Mouse (Mus musculus): Measurements from ENCODE around the gene Tm4sf19. TPM values are rescaled to one million over a fixed set of nuclear protein-coding genes. Genes with fewer than 3 reads are reported as not detected.
"Not testable (repeated sequence)": the region's sequence is repeated elsewhere in the genome, so short reads cannot be mapped to it uniquely, and the experiment has no call there.

Tm4sf19 gene
- polyA plus RNA-seq, 1 experiment from 2014 or later, result not detected

- no peak overlapping the region for H3K4me3 ChIP-seq (replicated peaks; ENCODE audit: low read length)
- no peaks in the 10 kb centered on the region for H3K27me3 ChIP-seq (ENCODE audit: control insufficient read depth, insufficient read depth, low read length)
- H3K27ac ChIP-seq (ENCODE audit: low read length), result no peak overlapping the region
- no peak for ATAC-seq (ENCODE audit: insufficient read depth, low FRiP score)
- H3K9ac ChIP-seq (ENCODE audit: low read length), result no peak overlapping the region
- H3K4me2 ChIP-seq (ENCODE audit: low read depth, low read length), result no peak overlapping the region
- peaks cover 13% of the 10 kb centered on the region for H3K4me1 ChIP-seq (ENCODE audit: control insufficient read depth, insufficient read depth, low read length)
- no peaks in the 10 kb centered on the region for H3K9me3 ChIP-seq (replicated peaks; ENCODE audit: control insufficient read depth, low read length)
- no peaks in the 10 kb centered on the region for H3K36me3 ChIP-seq (ENCODE audit: control insufficient read depth, insufficient read depth, low read length)
These were observed 34.4 kb downstream of the Tm4sf19 start for GRCm38 (mm10) chr16:32434691-32435090.

GRCm38 (mm10) chr16:32436657-32437056 lies 36.4 kb downstream of the Tm4sf19 start:
- H3K4me2 ChIP-seq (ENCODE audit: low read depth, low read length), result no peak overlapping the region
- H3K36me3 ChIP-seq (ENCODE audit: control insufficient read depth, insufficient read depth, low read length), result no peaks in the 10 kb centered on the region
- H3K4me3 ChIP-seq (replicated peaks; ENCODE audit: low read length), result no peak overlapping the region
- 81% methylated on average over 1 of the region's 1 CpGs for WGBS
- ATAC-seq (ENCODE audit: insufficient read depth, low FRiP score), result no peak
- H3K9ac ChIP-seq (ENCODE audit: low read length), result no peak overlapping the region
- peaks cover 6% of the 10 kb centered on the region for H3K4me1 ChIP-seq (ENCODE audit: control insufficient read depth, insufficient read depth, low read length)
- H3K27me3 ChIP-seq (ENCODE audit: control insufficient read depth, insufficient read depth, low read length), result no peaks in the 10 kb centered on the region
- no peak overlapping the region for H3K27ac ChIP-seq (ENCODE audit: low read length)
- H3K9me3 ChIP-seq (replicated peaks; ENCODE audit: control insufficient read depth, low read length), result no peaks in the 10 kb centered on the region

GRCm38 (mm10) chr16:32437266-32437665 lies 37.0 kb downstream of the Tm4sf19 start:
- Histone ChIP-seq H3K9ac (ENCODE audit: low read length) (no peak overlapping the region), H3K4me1 (ENCODE audit: control insufficient read depth, insufficient read depth, low read length) (no peaks in the 10 kb centered on the region; the same call in 1 of the 2 replicates), H3K36me3 (ENCODE audit: control insufficient read depth, insufficient read depth, low read length) (no peaks in the 10 kb centered on the region), H3K9me3 (replicated peaks; ENCODE audit: control insufficient read depth, low read length) (no peaks in the 10 kb centered on the region), H3K27ac (ENCODE audit: low read length) (no peak overlapping the region), H3K4me2 (ENCODE audit: low read depth, low read length) (no peak overlapping the region), H3K27me3 (ENCODE audit: control insufficient read depth, insufficient read depth, low read length) (no peaks in the 10 kb centered on the region), H3K4me3 (replicated peaks; ENCODE audit: low read length) (no peak overlapping the region)
- 96% methylated on average over 1 of the region's 1 CpGs for WGBS
- ATAC-seq (ENCODE audit: insufficient read depth, low FRiP score), result no peak

GRCm38 (mm10) chr16:32441432-32441831 lies 41.1 kb downstream of the Tm4sf19 start:
- H3K27me3 ChIP-seq (ENCODE audit: control insufficient read depth, insufficient read depth, low read length), result no peaks in the 10 kb centered on the region
- no peak overlapping the region for H3K27ac ChIP-seq (ENCODE audit: low read length)
- H3K4me1 ChIP-seq (ENCODE audit: control insufficient read depth, insufficient read depth, low read length), result no peaks in the 10 kb centered on the region
- 89% methylated on average over 3 of the region's 3 CpGs for WGBS
- H3K9me3 ChIP-seq (replicated peaks; ENCODE audit: control insufficient read depth, low read length), result no peaks in the 10 kb centered on the region
- no peaks in the 10 kb centered on the region for H3K36me3 ChIP-seq (ENCODE audit: control insufficient read depth, insufficient read depth, low read length)
- no peak overlapping the region for H3K9ac ChIP-seq (ENCODE audit: low read length)
- H3K4me3 ChIP-seq (replicated peaks; ENCODE audit: low read length), result no peak overlapping the region
- H3K4me2 ChIP-seq (ENCODE audit: low read depth, low read length), result no peak overlapping the region
- no peak for ATAC-seq (ENCODE audit: insufficient read depth, low FRiP score)

GRCm38 (mm10) chr16:32444615-32445014 lies 44.3 kb downstream of the Tm4sf19 start:
- WGBS, result 80% methylated on average over 3 of the region's 3 CpGs
- H3K4me2 ChIP-seq (ENCODE audit: low read depth, low read length); H3K4me3 ChIP-seq (replicated peaks; ENCODE audit: low read length); H3K9me3 ChIP-seq (replicated peaks; ENCODE audit: control insufficient read depth, low read length); ATAC-seq (ENCODE audit: insufficient read depth, low FRiP score); H3K27ac ChIP-seq (ENCODE audit: low read length); H3K4me1 ChIP-seq (ENCODE audit: control insufficient read depth, insufficient read depth, low read length); H3K27me3 ChIP-seq (ENCODE audit: control insufficient read depth, insufficient read depth, low read length); H3K36me3 ChIP-seq (ENCODE audit: control insufficient read depth, insufficient read depth, low read length); H3K9ac ChIP-seq (ENCODE audit: low read length): not testable (repeated sequence)

- Histone ChIP-seq H3K4me3 (replicated peaks; ENCODE audit: low read length) (no peak overlapping the region), H3K4me2 (ENCODE audit: low read depth, low read length) (no peak overlapping the region), H3K36me3 (ENCODE audit: control insufficient read depth, insufficient read depth, low read length) (no peaks in the 10 kb centered on the region), H3K4me1 (ENCODE audit: control insufficient read depth, insufficient read depth, low read length) (0 out of 2 replicates have a peak, but pooled peaks cover 6% of the 10 kb centered on the region), H3K27me3 (ENCODE audit: control insufficient read depth, insufficient read depth, low read length) (no peaks in the 10 kb centered on the region), H3K9ac (ENCODE audit: low read length) (no peak overlapping the region), H3K9me3 (replicated peaks; ENCODE audit: control insufficient read depth, low read length) (no peaks in the 10 kb centered on the region), H3K27ac (ENCODE audit: low read length) (no peak overlapping the region)
- no peak for ATAC-seq (ENCODE audit: insufficient read depth, low FRiP score)
- 86% methylated on average over 1 of the region's 1 CpGs for WGBS
These were observed 45.3 kb downstream of the Tm4sf19 start for GRCm38 (mm10) chr16:32445558-32445957.

DNA sequence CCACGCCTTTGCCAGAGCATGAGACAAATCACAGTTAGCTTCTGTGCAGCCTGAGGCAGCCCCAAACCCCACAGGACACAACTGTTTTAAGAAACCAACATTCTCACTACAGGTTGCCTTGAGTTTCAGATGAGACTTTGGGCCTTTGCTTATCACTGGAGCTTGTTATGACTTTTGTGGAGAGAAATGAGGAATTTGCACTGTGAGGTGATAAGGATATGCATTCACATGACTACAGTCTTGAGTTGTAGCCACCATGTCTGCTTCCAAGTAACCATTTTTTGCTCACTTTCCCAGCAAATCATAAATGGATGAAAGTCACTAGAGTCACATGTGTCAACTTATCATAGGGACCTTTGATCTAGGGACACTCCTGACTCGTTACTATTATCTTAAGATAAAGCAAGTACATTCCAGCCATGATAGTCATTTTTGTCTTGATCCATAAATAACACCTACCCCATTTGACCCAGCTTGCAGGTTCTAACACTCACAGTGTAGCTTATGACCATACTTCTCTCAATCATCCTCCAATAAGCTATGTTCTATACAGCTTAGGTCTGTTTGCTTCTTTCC lies 46.3 kb downstream of the Tm4sf19 start:
- WGBS, result 65% methylated on average over 2 of the region's 2 CpGs
- Histone ChIP-seq H3K9ac (ENCODE audit: low read length) (no peak overlapping the region), H3K36me3 (ENCODE audit: control insufficient read depth, insufficient read depth, low read length) (no peaks in the 10 kb centered on the region), H3K4me3 (replicated peaks; ENCODE audit: low read length) (no peak overlapping the region), H3K4me2 (ENCODE audit: low read depth, low read length) (no peak overlapping the region), H3K9me3 (replicated peaks; ENCODE audit: control insufficient read depth, low read length) (no peaks in the 10 kb centered on the region), H3K27ac (ENCODE audit: low read length) (no peak overlapping the region), H3K27me3 (ENCODE audit: control insufficient read depth, insufficient read depth, low read length) (no peaks in the 10 kb centered on the region), H3K4me1 (ENCODE audit: control insufficient read depth, insufficient read depth, low read length) (0 out of 2 replicates have a peak, but pooled peaks cover 6% of the 10 kb centered on the region)
- no peak for ATAC-seq (ENCODE audit: insufficient read depth, low FRiP score)

DNA sequence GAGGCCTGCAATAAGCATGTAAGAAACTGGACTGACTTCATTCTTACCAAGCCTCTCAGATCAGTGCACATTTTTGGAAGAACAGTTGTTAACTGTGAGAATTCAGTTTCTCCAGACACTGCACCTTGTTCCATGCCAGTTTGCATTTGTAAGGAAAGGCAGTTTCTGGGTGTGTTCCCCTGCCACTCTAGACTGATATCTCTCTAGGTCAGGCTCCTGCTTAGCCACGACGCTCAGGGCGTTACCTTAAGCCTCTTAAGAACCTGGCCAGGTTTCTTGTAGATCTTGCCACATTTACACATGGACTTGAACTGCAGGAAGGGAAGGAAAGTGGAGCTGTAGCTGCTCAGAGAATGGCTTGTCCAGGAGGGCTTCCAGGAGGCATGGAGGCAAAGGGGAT lies 49.4 kb downstream of the Tm4sf19 start:
- 68% methylated on average over 3 of the region's 3 CpGs for WGBS
- ATAC-seq (ENCODE audit: insufficient read depth, low FRiP score), result peak; percentile 58; the same call in 1 of the 2 replicates

DNA sequence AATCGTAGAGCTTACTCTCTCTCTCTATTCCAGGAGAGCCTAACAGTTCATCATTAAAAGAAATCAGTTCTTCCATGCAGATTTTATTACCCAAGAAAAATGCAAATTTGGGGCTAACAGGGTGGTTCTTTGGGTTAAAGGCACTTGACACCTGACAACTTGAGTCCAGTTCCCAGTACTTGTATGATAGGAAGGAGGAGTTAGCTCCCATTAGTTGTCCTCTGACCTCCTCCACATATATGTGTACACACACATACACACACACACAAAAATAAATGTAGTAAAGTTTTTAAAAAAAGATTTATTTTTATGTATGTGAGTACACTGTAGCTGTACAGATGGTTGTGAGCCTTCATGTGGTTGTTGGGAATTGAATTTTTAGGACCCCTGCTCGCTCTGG lies 49.8 kb downstream of the Tm4sf19 start:
- Histone ChIP-seq H3K4me2 (ENCODE audit: low read depth, low read length) (no peak overlapping the region), H3K36me3 (ENCODE audit: control insufficient read depth, insufficient read depth, low read length) (no peaks in the 10 kb centered on the region), H3K27me3 (ENCODE audit: control insufficient read depth, insufficient read depth, low read length) (no peaks in the 10 kb centered on the region), H3K27ac (ENCODE audit: low read length) (peak overlapping the region; percentile 72; the same call in 1 of the 2 replicates), H3K4me3 (replicated peaks; ENCODE audit: low read length) (no peak overlapping the region), H3K4me1 (ENCODE audit: control insufficient read depth, insufficient read depth, low read length) (0 out of 2 replicates have a peak, but pooled peaks cover 6% of the 10 kb centered on the region), H3K9me3 (replicated peaks; ENCODE audit: control insufficient read depth, low read length) (no peaks in the 10 kb centered on the region), H3K9ac (ENCODE audit: low read length) (no peak overlapping the region)
- 91% methylated on average over 2 of the region's 2 CpGs for WGBS
- no peak for ATAC-seq (ENCODE audit: insufficient read depth, low FRiP score)

More for the DNA sequence above, 49.4 kb downstream of the Tm4sf19 start:
- Histone ChIP-seq H3K4me3 (replicated peaks; ENCODE audit: low read length) (no peak overlapping the region), H3K27me3 (ENCODE audit: control insufficient read depth, insufficient read depth, low read length) (no peaks in the 10 kb centered on the region), H3K4me2 (ENCODE audit: low read depth, low read length) (no peak overlapping the region), H3K9ac (ENCODE audit: low read length) (no peak overlapping the region), H3K4me1 (ENCODE audit: control insufficient read depth, insufficient read depth, low read length) (0 out of 2 replicates have a peak, but pooled peaks cover 6% of the 10 kb centered on the region), H3K27ac (ENCODE audit: low read length) (peak overlapping the region; percentile 76), H3K36me3 (ENCODE audit: control insufficient read depth, insufficient read depth, low read length) (no peaks in the 10 kb centered on the region), H3K9me3 (replicated peaks; ENCODE audit: control insufficient read depth, low read length) (no peaks in the 10 kb centered on the region)
